Mouse (Mus musculus) brain, embryonic 18.5 days (tissue): ENCODE data around the gene Nkpd1.

Experiments used
- DNase-seq: peaks from one replicate; pipeline ENCODE4 v3.0.0-alpha.2; 2012; ENCODE audit warnings: low read depth, low spot score

The Nkpd1 gene

DNA sequence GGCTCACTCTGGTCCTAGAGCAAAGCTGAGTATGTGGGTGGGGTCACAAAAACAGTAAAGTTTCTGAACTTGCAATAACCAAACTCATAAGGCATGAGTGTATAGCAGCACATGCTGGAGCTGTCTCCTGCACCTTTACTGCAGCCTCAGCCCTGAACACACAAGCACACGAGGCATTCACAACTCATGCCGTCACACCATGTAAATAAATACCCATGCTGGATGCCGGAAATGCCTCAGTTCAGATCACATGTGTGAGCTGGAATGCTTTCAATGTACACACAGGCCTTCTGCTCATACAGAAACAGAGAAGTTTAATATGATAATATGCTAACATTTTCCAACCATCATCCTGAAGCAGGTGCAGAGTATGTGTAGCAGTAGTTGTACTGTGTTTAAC, 28.4 kb downstream of the Nkpd1 start:
- DNase-seq: no peak

DNA sequence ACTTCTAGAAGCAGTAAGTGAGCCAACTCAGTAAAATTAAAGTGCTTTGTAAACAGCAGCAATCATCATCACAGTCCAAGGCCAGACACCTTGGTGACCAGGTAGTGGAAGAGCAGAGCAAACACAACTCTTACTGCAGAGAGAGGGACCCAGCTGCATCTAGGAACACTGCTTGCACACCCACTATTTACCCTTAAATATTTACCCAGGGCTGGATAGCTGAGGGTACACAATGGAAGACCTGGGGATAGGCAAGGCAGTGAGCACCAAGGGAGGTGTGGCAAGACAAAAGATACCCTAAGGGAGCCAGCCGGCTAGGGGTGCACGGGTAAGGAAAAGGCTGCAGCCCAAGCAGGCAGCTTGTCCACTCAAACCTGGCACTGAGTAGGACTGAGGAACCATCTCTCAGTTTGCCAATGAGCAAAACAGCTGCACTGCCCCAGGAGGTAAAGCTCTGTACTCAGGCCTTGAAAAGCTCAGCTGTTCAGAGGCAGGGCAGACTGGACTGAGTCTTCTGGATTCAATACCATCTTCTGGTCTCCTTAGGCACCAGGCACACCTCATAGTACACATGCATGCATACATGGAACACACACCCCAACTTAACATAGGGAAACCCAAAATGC, 29.8 kb downstream of the Nkpd1 start:
- no peak for DNase-seq

DNA sequence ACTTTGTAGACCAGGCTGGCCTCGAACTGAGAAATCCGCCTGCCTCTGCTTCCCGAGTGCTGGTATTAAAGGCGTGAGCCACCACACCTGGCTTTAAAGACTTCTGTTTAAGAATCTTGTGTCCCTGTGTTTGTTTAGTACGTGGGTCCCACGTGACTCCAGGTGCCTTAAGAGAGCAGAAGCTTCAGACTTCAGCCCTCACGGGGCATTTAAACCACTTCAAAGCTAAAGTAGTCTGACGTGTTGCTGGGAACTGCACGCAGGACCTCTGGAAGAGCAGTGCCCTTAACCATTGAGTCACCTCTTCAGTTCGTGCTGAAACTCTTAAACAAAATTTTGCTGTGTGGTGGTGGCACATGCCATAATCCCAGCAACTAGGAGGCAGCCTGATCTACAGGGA, 31.8 kb downstream of the Nkpd1 start:
- DNase-seq: no peak

DNA sequence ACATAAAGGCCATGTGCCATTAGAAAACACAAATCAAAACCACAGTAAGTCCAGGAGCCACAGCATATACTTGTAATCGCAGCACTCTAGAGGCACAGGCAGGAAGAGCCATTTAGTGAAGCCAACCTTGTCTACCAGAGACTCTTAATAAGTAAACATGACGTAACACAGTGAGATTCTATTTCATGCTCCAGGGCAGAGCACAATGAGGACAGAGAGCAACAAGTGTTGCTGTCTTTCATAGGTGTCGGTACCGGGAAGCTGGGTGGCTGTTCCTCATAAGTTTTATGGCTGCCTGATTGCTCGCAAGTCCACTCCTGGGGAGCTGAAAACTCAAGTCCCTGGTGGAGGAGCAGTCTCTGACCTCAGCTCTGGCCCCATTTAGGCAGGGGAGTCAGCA, 34.0 kb downstream of the Nkpd1 start:
- DNase-seq: no peak

DNA sequence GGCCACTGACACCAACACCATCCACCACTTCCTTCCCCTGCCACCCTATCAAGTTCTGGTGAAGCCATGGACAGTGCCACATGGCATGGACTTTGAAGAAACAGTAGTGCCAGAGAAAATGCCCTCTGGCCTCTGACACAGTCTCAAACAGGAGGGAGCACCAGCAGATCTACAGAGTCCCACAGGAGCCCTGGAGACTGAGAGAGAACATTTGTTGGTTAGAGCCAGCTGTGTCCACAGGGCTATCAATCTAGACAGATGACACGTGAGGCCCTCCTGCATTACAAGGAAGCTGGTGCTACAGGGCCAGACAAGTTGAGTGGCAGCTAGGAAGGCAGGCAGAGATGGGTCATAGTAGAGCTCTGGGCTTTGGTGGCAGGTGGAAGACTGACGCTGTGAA, 34.8 kb downstream of the Nkpd1 start:
- no peak for DNase-seq

DNA sequence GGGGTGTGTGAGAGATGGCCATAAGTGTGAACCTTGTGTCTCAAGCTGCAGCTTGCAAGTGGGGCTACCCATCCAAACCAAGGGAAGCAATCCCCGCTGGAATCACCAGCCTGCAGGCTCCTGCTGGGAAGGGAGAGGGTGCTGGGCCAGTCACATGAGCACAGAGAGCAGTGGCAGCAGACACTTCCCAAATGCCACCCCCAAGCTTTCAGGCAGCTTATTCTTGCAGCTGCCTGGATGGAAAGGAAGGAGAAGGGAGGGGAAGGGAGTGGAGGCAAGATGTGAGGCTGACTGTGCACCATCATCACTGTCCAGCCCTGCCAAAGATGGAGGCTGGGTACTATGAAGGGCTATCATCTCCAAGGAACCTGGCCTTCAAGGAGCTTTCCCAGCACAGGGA, 36.5 kb downstream of the Nkpd1 start:
- DNase-seq: no peak

DNA sequence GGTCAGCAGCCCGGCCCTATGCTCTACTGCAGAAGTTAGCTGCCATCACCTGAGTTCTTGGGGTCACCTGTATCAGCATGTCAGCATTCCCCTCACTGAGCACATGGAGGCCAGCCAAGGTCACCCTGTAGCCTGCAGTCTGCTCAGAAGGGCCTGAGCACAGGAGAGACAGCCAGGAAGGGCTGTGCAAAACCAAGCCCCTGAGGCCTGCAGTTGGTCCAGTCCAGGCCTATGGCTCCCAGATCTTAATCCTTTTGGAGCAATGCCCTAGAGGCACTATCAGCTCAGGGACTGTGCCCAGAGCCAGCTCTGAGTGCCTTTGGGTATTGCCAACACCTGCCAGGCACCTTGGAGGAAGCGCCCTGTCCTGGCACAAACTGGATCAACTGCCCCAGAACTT, 39.4 kb downstream of the Nkpd1 start:
- no peak for DNase-seq

DNA sequence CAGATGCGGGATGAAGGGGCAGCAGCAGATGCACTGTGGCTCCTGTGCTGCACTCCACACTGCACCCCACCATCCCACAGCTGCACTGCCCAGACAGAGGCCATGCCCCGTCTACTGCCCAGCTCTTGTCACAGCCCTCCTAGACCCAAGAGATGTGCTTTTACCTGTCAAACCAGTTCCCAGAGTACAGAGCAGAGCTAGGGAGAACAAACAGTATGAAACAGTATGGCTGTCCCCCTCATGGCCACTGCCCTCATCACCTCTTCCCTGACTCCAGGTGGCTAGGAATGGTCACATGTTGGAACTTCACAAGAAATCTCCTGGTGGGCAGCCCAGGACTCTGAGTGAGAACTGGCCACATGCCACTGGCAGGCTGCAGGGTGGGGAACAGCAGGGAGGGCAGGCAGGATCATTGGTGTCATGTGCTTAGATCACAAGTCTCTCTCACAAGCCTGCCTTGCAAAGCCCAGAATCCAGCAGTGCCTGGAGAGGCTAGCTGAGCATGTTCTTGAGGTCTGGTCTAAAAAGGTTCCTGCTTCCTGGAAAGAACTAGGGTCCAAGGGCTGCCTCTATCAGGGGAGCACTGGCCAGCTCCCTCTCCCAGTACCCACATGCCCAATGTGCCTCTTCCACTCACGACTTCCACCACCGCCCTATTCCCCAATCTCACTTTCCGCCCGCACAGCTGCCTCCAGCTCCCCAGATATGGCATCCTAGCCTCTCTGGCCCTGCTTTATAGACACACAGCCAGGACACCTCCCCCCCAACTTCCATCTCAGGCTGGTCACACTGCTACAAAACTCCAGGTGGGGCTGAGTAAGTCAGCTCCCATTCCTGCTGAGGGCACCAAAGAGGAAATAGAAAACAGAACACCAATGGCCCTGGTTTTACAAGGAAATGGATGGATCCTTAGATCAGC, 40.6 kb downstream of the Nkpd1 start:
- no peak for DNase-seq

DNA sequence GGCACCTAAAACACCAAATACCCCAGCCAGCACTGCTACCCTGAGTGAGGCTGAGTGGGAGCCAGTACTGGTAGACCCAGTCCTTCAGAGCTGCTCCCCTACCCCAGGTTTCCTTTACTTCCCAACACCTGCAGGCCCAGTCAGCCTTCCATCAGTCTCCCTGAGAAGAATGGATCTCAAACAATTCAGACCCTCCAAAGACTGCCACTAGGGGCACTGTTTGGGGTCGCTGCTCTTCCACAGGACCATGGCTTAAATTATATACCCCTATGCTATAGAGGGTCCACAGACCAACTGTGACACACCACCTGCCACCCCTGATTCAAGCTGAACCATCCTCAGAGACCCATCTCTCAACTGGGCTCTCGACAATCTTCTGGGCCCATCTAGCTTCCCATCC, 41.3 kb downstream of the Nkpd1 start:
- no peak for DNase-seq

DNA sequence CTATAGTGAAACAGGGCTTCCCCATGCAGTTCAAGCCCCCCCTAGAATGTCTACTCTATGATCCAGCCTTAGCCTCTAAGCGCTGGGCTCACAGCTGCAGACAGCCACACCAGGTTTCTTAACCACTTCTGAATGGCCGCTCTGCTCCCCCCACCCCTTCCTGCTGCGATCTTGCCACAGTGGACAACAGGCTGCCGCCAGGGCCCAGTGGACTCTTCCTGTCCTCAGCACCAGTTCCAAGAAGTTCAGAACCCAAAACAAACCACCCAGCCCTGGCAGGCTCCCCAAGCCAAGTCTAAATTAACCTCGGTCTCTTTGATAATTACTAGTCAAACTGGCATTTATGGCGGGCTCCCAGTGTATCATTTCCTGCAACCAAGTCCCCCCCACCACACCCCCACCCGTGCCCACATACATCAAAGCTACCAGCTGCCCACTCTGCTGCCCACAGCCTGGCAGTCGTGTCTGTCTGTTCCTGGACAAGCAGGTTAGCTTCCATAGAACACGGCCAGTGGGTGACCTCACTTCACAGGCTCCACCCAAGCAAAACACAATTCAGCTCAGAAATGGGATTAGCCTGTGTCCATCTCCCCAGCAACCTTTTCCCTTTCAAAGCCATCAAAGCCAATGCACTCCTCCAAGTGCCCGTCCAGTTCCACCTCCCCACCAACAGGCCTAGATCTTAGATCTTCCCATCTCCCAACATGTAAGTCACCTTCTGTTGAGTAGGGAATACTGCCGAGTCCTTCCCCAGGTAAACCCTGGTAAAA, 43.0 kb downstream of the Nkpd1 start:
- DNase-seq: no peak

DNA sequence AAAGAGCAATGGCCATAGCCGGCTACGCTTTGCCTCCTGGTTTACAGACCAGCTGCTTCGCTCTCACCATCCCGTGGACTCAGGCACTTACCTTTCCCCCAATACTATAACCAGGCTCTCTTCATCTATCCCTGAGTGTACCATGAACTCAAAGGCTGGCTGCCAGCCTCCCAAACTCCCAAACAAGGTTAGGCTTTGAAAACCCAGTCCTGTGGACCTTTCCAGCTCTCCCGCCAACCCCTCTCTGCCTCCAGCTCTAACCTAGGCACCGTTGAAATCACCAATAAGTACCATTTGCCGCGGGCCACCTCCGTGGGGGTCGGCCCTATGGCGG, 43.8 kb downstream of the Nkpd1 start:
- no peak for DNase-seq

DNA sequence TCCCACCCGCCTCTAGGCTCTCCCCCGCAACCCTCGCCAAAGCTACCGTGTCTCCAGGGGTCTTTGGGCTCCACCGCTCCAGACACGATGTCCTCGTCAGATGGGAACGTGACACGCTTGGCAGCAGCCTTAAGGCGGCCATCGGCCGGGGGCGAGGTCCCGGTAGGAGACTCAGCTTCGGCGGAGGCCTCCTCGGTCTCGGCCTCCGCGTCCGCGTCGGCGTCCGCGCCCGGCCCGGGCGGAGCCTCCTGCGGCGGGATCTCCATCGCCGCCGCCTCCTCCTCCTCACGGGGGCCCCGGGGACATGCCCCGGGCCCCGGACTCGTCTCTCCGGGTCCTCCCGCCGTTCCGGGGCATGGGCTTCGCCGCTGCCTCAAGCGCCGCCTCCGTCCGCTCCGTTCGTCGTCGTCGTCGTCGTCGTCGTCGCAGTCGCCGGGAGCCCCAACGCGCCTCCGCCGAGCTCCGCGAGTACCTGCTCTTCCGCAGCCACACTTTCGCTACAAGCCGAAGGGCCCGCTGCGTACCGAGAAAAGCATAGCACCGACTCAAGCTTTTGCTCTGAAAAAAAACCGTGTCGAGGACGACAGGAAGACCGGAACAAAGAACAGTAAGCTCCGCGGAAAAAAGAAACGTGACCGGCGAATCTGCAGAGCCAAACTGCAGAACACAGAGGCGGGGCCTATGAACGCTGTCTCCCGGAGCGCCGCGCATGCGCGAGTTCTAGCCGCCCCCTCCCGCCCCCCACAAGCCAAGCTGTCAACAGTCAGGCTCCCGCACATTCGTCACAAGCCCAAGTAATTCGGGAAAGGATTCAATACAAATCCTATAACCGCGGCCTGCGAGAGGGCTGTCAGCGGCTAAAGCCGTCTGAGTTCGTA, 44.4 kb downstream of the Nkpd1 start:
- peak; percentile 92 for DNase-seq

DNA sequence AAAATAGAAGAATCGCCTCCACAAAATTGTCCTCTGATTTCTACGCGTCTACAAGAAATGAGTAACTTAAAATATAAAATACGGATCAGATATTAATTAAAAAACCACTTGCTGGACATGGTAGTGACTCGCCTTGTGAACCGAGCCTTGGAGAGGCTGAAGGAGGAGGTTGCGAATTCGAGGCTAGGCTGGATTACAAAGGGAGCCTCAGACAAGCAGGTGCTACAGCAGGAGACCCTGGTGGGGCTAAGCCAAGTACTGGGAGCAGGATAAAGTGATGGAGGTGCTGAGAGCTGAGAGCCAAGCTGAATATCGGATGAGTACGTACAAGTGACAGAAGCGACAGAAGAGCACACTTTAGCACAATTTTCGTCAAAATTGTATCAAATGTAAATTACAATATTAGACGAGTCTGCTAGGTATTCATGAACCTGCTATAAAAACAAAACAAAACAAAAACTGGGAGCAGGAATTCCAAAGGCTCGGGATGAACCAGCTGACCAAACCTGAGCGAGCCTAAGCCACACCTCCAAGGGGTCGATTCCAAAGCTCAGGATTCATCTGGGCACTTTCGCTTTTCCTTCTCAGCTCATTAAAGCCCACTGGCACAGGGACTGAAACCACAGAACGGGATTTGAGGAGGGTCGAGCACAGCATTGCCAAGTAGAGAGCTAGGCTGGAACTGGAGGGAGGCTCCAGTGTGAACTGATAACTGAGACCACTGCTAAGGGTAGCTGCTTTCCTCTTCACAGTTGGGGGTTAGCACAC, 45.2 kb downstream of the Nkpd1 start, which contains the start of gene Ppp1r37:
Ppp1r37 (minus strand) TSS at position 434 of the 768 bp plus-strand sequence.
- DNase-seq: no peak

DNA sequence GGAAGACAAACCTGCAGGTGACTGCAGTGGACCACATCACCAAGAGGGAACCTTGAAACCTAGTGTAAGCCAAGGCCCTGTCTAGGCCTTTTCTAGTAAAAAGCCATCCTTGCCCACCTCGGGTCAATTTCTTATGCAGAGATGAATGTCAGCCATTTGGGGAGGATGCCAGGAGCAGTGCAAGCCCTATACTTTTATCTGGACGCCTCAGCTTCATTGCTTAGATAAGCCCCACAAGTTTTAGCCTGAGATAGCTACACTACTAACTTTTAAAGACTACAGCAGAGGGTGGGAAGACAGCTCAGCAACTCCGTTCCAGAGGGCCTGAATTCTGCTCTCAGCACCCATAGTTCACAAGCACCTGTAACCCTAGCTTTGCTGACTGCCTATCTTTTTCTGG, 46.2 kb downstream of the Nkpd1 start:
- DNase-seq: no peak

DNA sequence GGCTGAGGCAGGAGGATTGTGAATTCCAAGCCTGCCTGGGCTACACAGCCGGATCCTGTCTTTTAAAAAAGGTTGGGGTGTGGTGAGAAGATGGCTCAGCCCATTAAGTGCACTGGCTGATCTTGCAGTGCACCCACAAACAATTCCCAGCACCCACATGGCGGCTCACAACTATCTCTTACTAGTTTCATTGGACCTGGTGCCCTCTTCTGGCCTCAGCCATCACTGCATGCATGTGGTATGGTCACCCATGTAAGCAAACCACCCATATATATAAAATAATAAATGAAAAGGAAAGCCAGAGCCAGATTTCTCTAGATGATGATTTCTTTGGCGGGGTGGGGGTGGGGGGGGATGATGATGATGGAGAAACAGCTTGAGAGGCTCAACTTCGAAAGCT, 46.8 kb downstream of the Nkpd1 start:
- no peak for DNase-seq

DNA sequence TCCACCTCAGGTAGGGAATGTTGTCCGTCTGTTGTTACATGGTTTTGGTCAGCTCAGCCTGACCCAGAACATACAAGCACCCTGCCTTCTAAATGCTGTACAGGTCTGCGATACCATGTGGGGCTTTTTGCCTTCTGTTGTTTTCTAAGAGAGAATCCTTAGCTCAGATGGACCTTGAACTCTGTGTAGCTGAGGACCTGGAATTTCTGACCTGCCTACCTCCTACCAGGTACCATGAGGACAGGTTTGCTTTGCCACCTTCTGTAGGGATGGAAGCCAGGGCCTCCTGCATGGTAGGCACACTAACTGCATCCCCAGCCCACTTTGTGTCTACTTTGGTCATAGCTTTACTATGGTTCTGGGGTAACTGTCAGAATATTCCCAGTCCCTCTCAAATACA, 48.2 kb downstream of the Nkpd1 start:
- DNase-seq: no peak

DNA sequence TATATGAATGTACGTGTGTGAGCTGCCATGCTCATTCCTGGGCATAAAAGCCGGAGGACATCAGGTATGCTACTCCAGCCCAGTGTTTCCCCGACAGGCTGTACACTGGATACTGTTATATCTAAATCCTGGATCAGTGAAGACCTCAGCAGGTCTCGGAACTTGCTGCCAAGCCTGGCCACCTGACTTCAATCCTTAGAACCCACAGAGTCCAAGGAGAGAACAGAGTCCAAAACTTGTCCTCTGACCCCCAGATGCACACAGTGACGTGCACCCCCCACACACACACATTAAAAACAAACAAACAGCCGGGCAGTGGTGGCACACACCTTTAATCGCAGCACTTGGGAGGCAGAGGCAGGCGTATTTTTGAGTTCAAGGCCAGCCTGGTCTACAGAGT, 49.8 kb downstream of the Nkpd1 start:
- DNase-seq: no peak

DNA sequence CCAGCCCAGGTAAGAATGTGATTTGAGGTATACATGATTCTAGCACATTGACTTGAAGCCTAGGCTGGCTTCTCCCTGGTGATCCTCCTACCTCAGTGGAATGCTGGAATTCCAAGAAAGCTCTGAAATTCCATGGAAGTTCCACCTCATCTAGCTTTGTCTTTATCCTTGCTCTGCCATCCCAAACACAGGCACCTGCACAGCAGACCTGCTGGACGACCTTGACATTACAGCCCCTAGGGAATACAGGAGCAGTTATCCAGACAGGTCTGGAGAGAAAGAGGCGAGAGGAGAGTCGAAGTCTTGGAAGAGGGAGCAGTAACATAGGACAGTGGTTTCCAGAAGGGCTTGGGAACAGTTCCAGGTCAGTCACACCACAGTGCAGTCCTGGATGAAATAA, 52.0 kb downstream of the Nkpd1 start:
- DNase-seq: no peak

DNA sequence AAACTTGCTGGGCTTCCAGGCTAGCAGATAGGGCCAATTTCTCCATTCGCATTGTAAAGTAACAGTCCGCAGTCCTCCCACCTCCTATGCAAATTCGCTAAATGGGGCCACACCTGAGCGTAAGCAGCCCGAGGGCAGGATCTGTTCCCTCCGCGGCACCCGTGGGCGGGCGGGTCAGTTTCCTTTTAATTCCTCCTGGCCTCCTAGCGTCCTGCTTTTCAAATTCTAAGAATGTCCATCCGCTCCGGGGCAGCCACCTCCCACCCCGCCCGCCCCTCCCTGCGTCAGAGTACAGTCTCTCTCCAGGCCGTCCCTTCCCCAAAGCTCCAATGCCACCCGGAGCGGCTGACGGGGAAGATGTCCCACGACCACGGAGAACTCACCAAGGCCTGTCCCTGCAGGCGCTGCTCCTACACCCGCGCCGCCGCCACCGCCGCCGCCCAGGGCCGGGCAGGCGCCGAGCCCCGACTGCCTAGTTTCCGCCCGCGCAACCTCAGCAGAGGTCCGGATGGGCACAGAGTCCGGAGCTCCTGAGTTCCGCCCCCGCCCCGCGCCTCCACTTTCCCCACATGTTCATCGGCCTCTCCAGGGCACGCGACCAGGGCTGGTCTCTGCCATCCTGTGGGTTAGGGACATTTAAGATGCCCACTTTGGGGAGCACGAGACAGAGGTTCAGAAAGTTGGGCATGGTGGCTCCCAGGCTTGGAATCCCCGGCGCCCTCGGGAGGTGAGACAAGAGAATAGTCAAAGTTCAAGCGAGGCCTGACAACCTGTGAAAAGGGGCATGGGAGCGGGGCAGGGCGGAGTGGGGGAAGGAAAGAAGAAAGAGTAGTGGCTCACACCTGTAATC, 55.5 kb downstream of the Nkpd1 start:
- no peak for DNase-seq

DNA sequence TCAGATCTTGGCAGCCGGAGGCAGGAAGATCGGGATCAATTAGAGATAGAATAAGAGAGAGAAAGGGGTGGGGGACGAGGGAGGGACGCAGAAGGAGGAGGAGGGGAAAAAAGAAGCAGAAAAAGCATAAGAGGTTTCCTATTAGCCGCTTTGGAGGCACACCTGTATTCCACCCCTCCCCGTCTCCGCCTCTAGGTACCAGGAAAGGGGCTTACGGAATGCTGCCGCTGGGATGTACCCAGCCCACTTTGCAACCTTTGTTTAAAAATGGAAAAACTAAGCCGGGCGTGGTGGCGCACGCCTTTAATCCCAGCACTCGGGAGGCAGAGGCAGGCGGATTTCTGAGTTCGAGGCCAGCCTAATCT, 56.1 kb downstream of the Nkpd1 start:
- no peak for DNase-seq
